Mouse (Mus musculus): ENCODE measurements around the gene Supt20. TPM values are rescaled to one million over a fixed set of nuclear protein-coding genes. Genes with fewer than 3 reads are reported as not detected.
A peak's percentile ranks its signal among the peaks of the same experiment; 100 is the strongest.
"Not testable (repeated sequence)": the region's sequence is repeated elsewhere in the genome, so short reads cannot be mapped to it uniquely, and the experiment has no call there.

Supt20 gene
- polyA plus RNA-seq, 1 experiment from 2014 or later: 78.6 TPM

DNA sequence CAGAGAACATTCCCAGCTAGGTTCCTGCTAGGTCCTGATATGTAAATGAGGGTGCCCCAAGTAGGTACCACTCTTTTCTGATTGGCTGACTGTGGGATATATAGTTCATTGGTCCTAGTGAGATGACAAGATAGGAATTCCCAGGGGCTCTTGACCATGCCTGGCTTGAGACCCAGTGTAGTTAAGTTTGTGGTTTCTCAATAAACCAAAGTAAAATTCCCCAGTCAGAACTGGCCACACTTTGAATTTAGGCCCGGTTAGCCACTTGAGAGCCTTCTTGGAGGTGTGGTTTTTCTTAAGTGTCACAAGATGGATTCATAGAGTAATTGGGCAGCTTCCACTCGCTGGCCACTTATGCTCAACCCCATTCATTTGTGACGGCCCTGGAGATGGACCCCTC lies 20.5 kb upstream of the Supt20 start:
- no peaks in the 10 kb centered on the region for H3K27me3 ChIP-seq
- no peaks in the 10 kb centered on the region for H3K9me3 ChIP-seq
- no peak overlapping the region for H3K4me3 ChIP-seq
- H3K4me2 ChIP-seq: no peak overlapping the region
- H3K36me3 ChIP-seq: no peaks in the 10 kb centered on the region
- H3K27ac ChIP-seq (replicated peaks): no peak overlapping the region
- ATAC-seq (ENCODE audit: low read depth): no peak
- H3K9ac ChIP-seq: no peak overlapping the region
- no peaks in the 10 kb centered on the region for H3K4me1 ChIP-seq (replicated peaks)
- WGBS: 86% methylated on average over 3 of the region's 3 CpGs

DNA sequence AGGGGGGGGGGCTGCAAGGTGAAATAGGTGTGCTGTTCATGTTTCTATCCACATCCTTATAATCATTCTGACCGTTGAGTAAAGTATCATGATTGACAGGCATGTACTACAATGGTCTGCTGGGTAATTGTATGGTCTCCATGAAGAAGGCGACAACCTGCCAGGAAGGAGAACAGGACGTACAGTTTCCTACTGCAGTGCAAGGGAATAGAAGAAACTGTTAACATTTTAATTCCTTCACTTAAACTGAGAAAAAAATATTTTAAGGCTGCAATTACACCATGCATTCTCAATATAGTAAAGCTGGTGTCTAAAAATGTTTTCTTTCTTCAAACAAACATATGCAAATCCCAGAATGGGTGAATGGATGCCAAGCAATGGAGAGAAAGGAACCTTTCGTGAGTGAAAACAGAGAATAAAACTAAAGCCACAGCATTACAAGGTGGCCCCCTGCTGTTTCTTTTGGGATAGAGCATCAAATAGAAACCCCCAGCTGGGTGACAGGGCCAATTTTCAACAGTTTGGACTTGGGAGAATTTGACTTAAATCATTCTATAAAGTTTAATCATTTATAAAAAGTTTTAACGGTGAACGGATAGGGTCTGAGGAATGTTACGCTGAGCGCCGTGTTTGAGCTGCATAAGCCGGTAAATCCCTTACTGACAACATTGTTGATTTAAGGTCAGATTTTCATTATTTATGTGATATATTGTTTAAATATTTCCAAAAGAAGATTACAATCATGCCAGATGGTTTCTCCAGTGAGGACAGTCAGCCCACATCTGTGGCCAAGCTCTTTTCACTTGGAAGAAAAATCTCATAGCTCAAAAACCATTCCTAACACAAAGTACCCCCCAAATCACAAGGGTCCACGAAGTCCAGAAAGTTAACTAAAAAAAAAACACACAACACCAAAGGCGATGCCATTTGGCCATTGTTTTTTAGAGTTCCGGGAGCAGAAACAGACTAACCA lies 19.8 kb upstream of the Supt20 start:
- whole genome bisulfite sequencing: 72% methylated on average over 13 of the region's 13 CpGs
- ATAC-seq (ENCODE audit: low read depth): no peak
- Histone ChIP-seq H3K9me3 (no peaks in the 10 kb centered on the region), H3K4me2 (no peak overlapping the region), H3K4me3 (no peak overlapping the region), H3K4me1 (replicated peaks) (no peaks in the 10 kb centered on the region), H3K27ac (replicated peaks) (no peak overlapping the region), H3K36me3 (no peaks in the 10 kb centered on the region), H3K9ac (no peak overlapping the region), H3K27me3 (no peaks in the 10 kb centered on the region)

GRCm38 (mm10) chr3:54676818-54677217 lies 15.8 kb upstream of the Supt20 start:
- 81% methylated on average over 2 of the region's 2 CpGs for WGBS

GRCm38 (mm10) chr3:54681310-54682204 lies 11.1 kb upstream of the Supt20 start:
- no peak overlapping the region for H3K4me2 ChIP-seq
- no peaks in the 10 kb centered on the region for H3K4me1 ChIP-seq (replicated peaks)
- no peak overlapping the region for H3K9ac ChIP-seq
- H3K4me3 ChIP-seq: no peak overlapping the region
- ATAC-seq (ENCODE audit: low read depth): no peak
- H3K27me3 ChIP-seq: no peaks in the 10 kb centered on the region
- WGBS: 70% methylated on average over 6 of the region's 6 CpGs
- H3K27ac ChIP-seq (replicated peaks): no peak overlapping the region
- H3K9me3 ChIP-seq: no peaks in the 10 kb centered on the region
- no peaks in the 10 kb centered on the region for H3K36me3 ChIP-seq

More at GRCm38 (mm10) chr3:54676818-54677217, 15.8 kb upstream of the Supt20 start:
- Histone ChIP-seq H3K27me3 (no peaks in the 10 kb centered on the region), H3K9ac (no peak overlapping the region), H3K4me2 (no peak overlapping the region), H3K9me3 (no peaks in the 10 kb centered on the region), H3K4me1 (replicated peaks) (no peaks in the 10 kb centered on the region), H3K4me3 (no peak overlapping the region), H3K36me3 (no peaks in the 10 kb centered on the region), H3K27ac (replicated peaks) (no peak overlapping the region)
- ATAC-seq (ENCODE audit: low read depth): no peak

- H3K4me1 ChIP-seq (replicated peaks): no peaks in the 10 kb centered on the region
Measured at GRCm38 (mm10) chr3:54685202-54685601, 7.4 kb upstream of the Supt20 start.

GRCm38 (mm10) chr3:54687245-54687644 lies 5.4 kb upstream of the Supt20 start:
- Histone ChIP-seq H3K9me3 (no peaks in the 10 kb centered on the region), H3K4me3 (no peak overlapping the region), H3K4me2 (no peak overlapping the region), H3K36me3 (no peaks in the 10 kb centered on the region), H3K9ac (no peak overlapping the region), H3K4me1 (replicated peaks) (peaks cover 5% of the 10 kb centered on the region), H3K27ac (replicated peaks) (no peak overlapping the region), H3K27me3 (no peaks in the 10 kb centered on the region)
- WGBS: 81% methylated on average over 2 of the region's 2 CpGs
- ATAC-seq (ENCODE audit: low read depth): no peak

More at GRCm38 (mm10) chr3:54685202-54685601, 7.4 kb upstream of the Supt20 start:
- Histone ChIP-seq H3K9ac (no peak overlapping the region), H3K36me3 (no peaks in the 10 kb centered on the region), H3K4me2 (no peak overlapping the region), H3K27ac (replicated peaks) (no peak overlapping the region), H3K9me3 (no peaks in the 10 kb centered on the region), H3K4me3 (no peak overlapping the region), H3K27me3 (no peaks in the 10 kb centered on the region)
- 96% methylated on average over 3 of the region's 3 CpGs for WGBS
- ATAC-seq (ENCODE audit: low read depth): no peak

- no peak for ATAC-seq (ENCODE audit: low read depth)
- H3K4me1 ChIP-seq (replicated peaks): peaks cover 10% of the 10 kb centered on the region
- H3K27ac ChIP-seq (replicated peaks): no peak overlapping the region
- no peaks in the 10 kb centered on the region for H3K27me3 ChIP-seq
- WGBS: 58% methylated on average over 2 of the region's 2 CpGs
- no peaks in the 10 kb centered on the region for H3K36me3 ChIP-seq
- H3K4me3 ChIP-seq: no peak overlapping the region
- no peak overlapping the region for H3K4me2 ChIP-seq
- no peak overlapping the region for H3K9ac ChIP-seq
- H3K9me3 ChIP-seq: no peaks in the 10 kb centered on the region
Measured at GRCm38 (mm10) chr3:54689091-54689490, 3.5 kb upstream of the Supt20 start.

GRCm38 (mm10) chr3:54693056-54693415 lies 429 bp downstream of the Supt20 start:
- Histone ChIP-seq H3K27me3 (no peaks in the 10 kb centered on the region), H3K36me3 (peaks cover 29% of the 10 kb centered on the region), H3K4me2 (peak overlapping the region; percentile 77), H3K9ac (peak overlapping the region; percentile 74), H3K4me1 (replicated peaks) (peaks cover 16% of the 10 kb centered on the region), H3K9me3 (no peaks in the 10 kb centered on the region), H3K27ac (replicated peaks) (peak overlapping the region; percentile 74), H3K4me3 (peak overlapping the region; percentile 69)
- no peak for ATAC-seq (ENCODE audit: low read depth)
- whole genome bisulfite sequencing: 2% methylated on average over 8 of the region's 8 CpGs

DNA sequence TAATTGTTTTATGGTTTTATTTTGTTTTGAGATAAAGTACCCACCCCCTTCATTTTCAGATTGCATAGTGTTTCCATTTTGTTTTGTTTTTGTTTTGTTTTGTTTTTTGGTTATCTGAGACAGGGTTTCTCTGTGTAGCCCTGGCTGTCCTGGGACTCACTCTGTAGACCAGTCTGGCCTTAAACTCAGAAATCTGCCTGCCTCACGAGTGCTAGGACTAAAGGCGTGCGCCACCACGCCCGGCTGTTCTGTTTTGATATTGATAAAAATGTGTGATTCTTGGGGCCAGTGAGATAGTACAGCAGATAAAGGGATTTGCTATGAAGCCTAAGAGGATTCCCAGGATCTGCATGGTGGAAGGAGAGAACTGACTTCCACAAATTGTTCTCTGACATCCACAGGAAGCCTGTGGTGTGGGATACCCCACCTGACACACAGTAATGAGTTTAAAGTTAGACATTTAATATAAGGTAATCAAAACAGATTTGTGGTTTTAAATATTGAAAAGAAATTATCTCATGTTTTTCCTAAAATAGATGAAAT lies 7.2 kb downstream of the Supt20 start:
- H3K9me3 ChIP-seq: no peaks in the 10 kb centered on the region
- ATAC-seq (ENCODE audit: low read depth): no peak
- H3K4me1 ChIP-seq (replicated peaks): no peaks in the 10 kb centered on the region; the same call in 1 of the 2 replicates
- H3K36me3 ChIP-seq: peaks cover 82% of the 10 kb centered on the region
- no peak overlapping the region for H3K27ac ChIP-seq (replicated peaks)
- H3K4me2 ChIP-seq: no peak overlapping the region
- H3K9ac ChIP-seq: no peak overlapping the region
- 94% methylated on average over 5 of the region's 5 CpGs for WGBS
- H3K27me3 ChIP-seq: no peaks in the 10 kb centered on the region
- H3K4me3 ChIP-seq: no peak overlapping the region

DNA sequence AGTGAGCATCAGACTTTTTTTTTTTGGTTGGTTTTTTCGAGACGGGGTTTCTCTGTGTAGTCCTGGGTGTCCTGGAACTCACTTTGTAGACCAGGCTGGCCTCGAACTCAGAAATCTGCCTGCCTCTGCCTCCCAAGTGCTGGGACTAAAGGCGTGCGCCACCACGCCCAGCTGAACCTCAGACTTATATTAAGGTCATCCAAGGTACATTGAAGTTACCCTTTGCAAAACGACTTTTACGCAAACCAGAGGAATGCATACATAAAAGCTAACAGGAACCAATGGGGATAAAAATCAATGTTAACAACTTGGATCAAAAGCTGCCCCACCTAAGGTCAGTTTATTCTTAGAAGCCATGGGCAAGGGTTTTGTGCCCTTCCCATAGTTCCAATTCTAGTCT lies 11.5 kb downstream of the Supt20 start:
- not testable (repeated sequence) for H3K4me3 ChIP-seq; ATAC-seq (ENCODE audit: low read depth); H3K27me3 ChIP-seq; H3K9ac ChIP-seq; H3K9me3 ChIP-seq; H3K27ac ChIP-seq (replicated peaks); H3K4me2 ChIP-seq; H3K4me1 ChIP-seq (replicated peaks)
- WGBS: 97% methylated on average over 8 of the region's 8 CpGs
- peaks cover 88% of the 10 kb centered on the region for H3K36me3 ChIP-seq

DNA sequence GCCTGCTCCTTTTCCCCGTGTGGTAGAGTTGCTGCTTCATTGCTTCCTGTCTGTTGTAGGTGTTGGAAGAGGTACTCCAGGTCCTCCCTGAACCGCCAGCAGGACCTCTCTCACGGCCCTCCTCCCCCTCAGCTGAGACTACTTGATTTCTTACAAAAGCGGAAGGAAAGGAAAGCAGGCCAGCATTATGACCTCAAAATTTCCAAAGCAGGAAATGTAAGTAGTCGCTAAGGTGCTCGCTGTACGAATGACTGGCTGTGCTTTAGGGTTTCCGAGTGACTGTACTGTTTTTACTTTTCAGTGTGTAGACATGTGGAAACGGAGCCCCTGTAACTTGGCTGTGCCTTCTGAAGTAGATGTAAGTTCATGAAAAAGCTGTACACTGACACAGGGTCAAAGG lies 16.4 kb downstream of the Supt20 start:
- Histone ChIP-seq H3K4me3 (no peak overlapping the region), H3K9me3 (no peaks in the 10 kb centered on the region), H3K9ac (no peak overlapping the region), H3K4me2 (no peak overlapping the region), H3K36me3 (peaks cover 87% of the 10 kb centered on the region), H3K27ac (replicated peaks) (no peak overlapping the region), H3K4me1 (replicated peaks) (no peaks in the 10 kb centered on the region), H3K27me3 (no peaks in the 10 kb centered on the region)
- WGBS: 93% methylated on average over 9 of the region's 9 CpGs
- ATAC-seq (ENCODE audit: low read depth): no peak

DNA sequence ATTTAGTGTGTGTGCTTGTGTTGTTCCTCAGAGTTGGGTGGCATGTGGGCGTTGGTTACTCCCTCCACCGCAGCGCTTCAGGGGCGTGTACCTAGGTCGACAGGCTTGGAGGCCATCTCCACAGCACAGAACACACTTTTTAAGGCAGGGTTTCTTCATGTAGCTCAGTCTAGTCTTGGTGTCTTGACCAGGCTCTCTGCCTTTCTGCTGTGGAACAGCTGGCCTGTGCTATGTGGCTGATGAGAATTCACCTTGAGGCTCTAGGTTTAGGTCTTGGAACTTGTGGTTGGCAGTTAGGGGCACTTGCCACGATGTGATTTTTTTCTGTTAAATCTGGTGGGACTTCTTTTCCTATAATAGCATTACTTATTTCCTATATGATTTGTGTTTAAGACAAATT lies 21.6 kb downstream of the Supt20 start, which contains the start of gene Gm21958:
Gene Gm21958, minus strand, starts transcription at position 101 of the 400 bp plus-strand sequence.
- Histone ChIP-seq H3K4me1 (replicated peaks) (no peaks in the 10 kb centered on the region), H3K27ac (replicated peaks) (no peak within 1 kb of the TSS), H3K9me3 (no peaks in the 10 kb centered on the region), H3K9ac (no peak within 1 kb of the TSS), H3K4me2 (no peak within 1 kb of the TSS), H3K4me3 (no peak within 1 kb of the TSS), H3K27me3 (no peaks in the 10 kb centered on the region), H3K36me3 (peaks cover 80% of the 10 kb centered on the region)
- no peak for ATAC-seq (ENCODE audit: low read depth)
- WGBS: 93% methylated on average over 6 of the region's 6 CpGs
